Mouse (Mus musculus) heart, adult 2 months (tissue): ENCODE measurements at regions not wholly inside any gene's neighbourhood (a gene's known extent, or its start where the extent isn't known, plus 50 kb on each side); places are given as distances from the start of the nearest gene placed in this dataset.

Experiments
- CTCF ChIP-seq: fragments of 200-600 bp; IDR thresholded peaks from 2 replicates; pipeline ENCODE4 v1.8.1; 2022; ENCODE audit warnings: antibody characterized with exemption, mild to moderate bottlenecking, moderate library complexity
- EP300 ChIP-seq: fragments of 200-500 bp; IDR thresholded peaks from 2 replicates; pipeline ENCODE4 v1.6.1; 2011; ENCODE audit warnings: low read depth, low read length, control low read depth; ENCODE audit not compliant: insufficient read depth
- POLR2A ChIP-seq: fragments of 200-500 bp; IDR thresholded peaks from 2 replicates; pipeline ENCODE4 v1.6.1; 2011; ENCODE audit warnings: mild to moderate bottlenecking, low read depth, low read length, control low read depth; ENCODE audit not compliant: insufficient read depth

DNA sequence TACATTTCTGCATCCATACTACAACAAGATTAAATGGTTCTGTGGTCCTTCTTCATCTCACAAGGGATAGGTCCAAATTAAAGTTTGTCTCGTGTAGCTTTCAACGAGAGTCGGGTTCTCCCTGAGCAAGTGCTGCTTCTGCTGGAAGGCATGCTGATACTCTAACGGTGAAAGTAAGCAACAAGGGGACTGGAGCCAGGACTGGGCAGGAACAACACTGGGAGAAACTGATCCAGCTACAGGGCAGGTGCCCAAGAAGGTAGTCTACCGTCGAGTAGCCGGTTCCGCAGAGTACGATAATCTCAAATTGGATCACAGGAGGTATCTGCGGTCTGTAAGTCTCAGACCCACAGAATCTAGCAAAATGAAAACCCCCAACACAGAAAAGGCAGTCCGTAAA lies 74.2 kb upstream of the Atp2b1 start:
- no peak for TF ChIP-seq CTCF
- TF ChIP-seq POLR2A, result no peak
- TF ChIP-seq EP300, result no peak
